Mouse (Mus musculus): ENCODE measurements around the gene Pknox2.

Gene Pknox2

DNA sequence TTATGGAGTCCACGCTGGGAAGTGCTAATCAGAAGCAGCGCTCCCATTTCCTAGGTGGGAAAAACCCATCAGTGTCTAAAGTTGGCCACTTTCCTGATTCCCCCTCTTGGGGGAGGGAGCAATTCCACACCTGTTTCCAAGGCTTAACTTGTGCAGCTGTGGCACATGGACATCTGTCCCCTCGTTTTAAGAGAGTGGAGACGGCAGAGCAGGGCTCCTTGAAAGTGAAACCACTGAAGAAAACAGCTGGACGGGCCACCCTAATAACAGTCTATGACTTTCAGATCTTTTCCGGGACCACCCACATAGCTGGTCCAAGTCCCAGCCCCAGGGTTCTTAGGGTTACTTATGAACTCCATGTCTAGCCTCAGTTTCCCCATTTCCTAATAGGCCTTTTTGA, 94.2 kb downstream of the Pknox2 start:
- in situ Hi-C loops (cut with MboI, MseI) = loop anchor here (5.0 kb wide), 1 partner anchor 49 kb away; no protein-coding TSS in a partner anchor

DNA sequence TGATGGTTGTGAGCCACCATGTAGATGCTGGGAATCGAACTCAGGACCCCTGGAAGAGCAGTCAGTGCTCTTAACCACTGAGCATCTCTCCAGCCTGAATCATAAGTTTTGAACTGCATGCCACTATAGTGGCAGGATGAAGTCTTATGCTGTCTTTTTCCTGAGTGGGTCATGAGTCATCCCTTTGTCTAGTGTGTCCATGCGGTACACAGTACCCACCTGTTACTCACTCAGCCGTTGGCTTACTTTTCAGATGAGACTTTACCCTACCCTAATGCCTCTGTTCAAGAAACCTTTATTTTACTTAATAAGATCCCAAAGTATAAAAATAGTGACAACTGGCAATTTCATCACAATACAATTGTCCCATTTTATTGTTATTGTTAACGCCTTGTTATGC, 95.5 kb downstream of the Pknox2 start:
- in situ Hi-C loops (cut with MboI, MseI) = loop anchor here (5.0 kb wide), 1 partner anchor 51 kb away; no protein-coding TSS in a partner anchor

DNA sequence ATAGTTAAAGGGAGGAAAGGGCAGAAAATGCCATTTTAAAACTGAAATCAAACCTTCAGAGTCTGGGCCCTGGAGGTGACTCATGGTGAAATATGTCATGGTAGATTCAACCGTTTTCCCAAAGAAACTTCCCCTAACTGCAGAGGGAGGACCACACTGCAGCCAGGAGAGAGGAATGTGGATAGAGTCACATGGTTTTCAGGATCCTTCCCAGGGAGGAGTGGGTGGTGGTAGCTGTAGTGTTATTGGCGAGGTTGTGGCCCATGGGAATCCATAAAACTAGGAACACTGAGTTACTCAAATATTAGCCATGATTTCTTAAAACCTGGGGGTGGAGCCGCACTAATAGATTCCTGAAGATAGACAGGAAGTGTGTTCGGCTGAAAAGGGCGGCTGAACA, 99.7 kb downstream of the Pknox2 start:
- in situ Hi-C loops (cut with MboI, MseI) = loop anchor here (10.0 kb wide), 1 partner anchor 177 kb away; no protein-coding TSS in a partner anchor

DNA sequence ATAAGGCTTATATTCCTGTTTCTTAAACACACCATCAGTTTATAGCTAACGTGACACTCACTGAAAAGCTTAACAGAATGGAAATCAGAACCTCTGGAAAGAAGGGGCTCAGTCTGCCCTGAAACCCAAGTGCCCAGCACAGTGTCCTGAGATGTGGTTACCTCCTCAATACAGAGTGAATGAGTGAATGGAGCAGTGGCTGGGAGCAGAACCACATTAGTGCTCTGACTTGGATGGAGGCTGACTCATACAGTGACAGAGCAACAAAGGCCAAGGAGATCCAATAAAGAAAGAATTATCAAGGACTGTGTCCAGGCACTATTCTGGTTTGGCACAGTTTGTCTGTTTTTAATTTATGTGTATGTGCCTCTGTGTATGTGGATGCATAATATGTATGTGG, 101.3 kb downstream of the Pknox2 start:
- in situ Hi-C loops (cut with MboI, MseI) = loop anchor here (10.0 kb wide), 1 partner anchor 179 kb away; no protein-coding TSS in a partner anchor

DNA sequence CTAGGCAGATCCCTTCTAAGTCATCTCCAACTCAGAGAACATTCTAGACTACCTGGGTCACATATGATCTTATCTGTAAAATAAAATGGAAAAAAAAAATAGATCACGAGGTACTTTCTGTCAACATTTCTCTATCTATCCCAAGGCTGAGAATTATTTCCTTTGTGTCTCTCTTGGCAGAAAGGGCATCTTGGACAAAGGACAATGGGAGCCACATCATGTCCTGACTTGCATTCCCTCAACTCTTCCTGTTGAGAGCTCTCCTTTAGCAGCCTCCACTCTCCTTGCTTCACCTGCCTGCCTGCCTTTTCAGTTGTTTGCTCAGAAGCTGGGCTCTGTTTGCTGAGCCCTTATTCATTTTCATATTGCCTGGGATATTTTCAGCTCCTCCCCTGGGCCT, 103.0 kb downstream of the Pknox2 start:
- in situ Hi-C loops (cut with MboI, MseI) = loop anchor here (10.0 kb wide), 1 partner anchor 181 kb away; no protein-coding TSS in a partner anchor

DNA sequence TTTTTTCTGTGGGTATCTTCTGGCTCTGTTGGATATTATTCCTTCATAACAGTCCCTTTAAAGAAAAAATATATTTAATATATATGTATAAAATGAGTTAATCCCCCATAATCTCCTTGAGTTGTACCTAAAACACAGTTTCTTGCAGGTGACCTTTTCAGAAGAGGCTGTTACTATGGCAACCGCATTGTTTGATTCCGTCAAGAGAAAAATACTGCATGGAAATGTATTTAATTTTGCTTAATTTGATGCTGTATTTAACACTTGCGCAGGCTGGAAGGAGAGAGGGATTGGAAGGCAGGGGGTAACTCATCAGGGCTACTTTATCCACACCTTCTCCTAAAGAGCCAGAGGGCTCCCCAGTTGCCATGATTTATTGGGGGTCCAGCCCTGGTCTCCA, 108.3 kb downstream of the Pknox2 start:
- in situ Hi-C loops (cut with MboI, MseI) = no loop called here

DNA sequence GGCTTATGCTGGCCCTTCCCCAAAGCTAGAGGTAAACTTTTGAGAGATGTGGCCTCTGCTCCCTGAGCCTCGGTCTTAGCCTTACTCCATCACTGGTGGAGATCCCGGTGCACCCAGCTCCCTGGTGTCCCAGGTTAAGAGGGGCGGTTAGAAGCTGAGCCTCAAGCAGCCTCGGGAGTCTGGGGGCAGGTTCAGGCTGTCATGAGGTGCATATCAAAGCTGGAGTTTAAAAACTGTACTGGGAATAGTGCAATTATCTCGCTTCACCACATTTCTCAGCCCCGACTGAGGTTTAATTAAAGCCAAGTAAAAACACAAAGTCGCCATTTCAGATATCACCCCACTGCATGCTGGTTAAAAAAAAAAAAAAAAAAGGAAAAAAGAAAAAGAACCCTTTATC, 108.8 kb downstream of the Pknox2 start:
- in situ Hi-C loops (cut with MboI, MseI) = no loop called here

DNA sequence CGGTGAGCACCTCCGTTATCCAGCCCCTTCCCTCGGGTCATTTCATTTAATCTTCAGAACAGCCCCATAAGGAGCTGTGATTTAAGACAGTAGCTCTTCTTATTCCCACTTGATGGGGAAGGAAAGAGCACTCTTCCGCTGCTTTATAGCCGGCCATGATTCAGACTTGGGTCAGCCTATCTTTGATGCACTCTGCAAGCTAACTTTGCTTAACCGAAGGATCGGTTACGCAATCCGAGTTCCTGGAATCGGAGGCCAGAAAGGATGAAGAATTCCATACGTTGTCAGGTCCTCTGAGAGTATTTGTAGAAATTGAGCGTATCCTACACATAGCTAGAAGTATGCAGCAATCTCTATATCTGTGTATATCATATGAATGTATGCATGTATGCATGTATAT, 109.8 kb downstream of the Pknox2 start:
- in situ Hi-C loops (cut with MboI, MseI) = no loop called here

DNA sequence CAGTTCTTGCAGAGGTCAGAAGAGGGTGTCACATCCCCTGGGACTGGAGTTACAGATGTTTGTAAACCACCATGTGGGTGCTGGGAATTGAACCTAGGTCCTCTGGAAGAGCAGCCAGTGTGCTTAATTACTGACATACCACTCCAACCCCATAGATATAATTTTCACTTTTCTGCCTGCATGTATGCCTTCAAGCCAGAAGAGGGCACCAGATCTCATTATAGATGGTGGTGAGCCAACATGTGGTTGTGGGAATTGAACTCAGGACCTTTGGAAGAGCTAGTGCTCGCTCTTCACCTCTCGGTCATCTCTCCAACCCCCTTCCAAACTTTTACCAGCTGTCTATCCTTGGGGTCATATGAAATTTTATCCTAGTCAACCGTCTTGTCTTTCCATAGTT, 112.0 kb downstream of the Pknox2 start:
- in situ Hi-C loops (cut with MboI, MseI) = no loop called here

DNA sequence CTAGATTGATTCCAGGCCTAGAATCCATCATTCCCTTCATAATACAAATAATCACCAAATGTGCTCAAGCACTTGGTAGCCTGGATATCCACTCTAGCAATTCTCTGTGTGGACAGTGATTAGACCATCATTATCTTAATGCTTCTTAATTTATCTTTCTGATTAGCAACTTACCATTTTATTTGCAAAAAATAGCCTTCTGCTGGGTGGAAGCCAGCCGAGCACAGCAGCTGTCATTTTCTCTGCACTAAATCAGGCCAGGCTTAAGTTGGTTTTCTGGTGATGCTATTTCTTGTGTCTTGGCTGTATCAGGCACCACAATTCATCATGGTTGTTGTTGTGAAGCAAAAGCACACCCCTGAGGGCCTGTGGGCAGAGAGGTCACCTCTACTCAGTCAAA, 112.9 kb downstream of the Pknox2 start:
- in situ Hi-C loops (cut with MboI, MseI) = no loop called here

DNA sequence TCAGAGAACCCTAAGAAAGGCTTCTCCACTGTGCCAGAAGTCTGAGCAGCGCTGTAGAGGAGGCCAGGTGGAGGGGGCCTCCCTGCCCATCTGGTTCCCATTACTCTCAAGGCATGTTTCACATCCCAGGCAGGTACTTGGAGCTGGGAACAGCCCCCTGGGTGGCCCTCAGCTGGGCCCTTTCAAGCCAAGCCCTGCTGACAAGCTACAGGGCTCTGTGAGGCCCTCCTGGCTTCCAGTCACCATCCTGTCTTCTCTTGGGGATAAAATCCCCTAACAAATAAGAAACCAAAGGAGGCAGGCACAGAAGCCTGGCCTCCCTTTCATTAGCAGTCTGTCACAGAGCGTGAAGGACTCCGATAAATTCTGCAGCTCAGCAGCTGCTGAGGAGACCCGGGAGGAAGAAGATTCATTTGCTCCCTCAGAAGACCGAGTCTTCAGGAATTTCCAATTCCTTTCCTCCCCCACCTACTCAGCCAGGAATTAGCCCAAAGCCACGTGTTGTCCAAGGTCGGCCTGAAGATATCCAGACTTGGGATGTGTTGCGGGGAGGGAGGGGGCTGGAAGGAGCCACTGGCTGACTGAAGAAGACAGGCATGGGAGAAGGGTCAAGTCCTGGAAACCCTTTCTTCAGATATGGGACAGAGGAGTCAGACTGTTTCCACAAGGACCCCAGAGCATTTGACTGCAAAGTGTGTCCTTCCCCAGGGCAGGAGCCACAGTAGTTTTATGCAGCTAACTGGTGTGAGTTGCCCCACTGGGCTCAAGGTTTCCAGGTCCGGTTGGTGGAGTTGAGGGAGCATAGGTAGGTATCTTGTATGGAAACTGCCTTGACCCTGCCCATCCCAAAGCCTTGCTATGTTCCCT, 116.6 kb downstream of the Pknox2 start:
- in situ Hi-C loops (cut with MboI, MseI) = no loop called here

DNA sequence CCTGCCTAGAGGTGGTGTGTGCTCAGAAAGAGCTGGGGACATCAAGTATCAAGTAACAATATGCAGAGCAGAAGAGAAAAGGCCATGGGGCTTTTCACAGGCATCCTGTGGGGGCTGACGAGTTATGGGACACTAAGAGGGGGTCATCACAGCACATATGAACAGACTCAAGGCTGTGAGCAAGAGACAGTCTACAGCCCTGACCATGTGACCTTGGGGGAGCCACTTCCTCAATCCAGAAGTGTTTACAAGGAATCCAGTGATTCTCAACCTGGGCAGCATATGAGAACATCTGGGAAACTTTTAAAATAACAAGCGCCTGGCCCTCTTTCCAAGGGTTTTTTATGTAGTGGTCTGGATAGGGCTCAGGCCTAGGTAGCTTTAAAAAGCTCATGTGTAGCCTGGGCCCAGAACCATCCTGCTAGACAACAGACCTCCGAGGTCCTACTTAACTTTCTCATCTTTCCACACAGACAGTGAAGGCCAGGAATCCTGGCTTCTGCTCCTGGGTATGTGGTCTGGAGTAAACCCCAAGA, 117.3 kb downstream of the Pknox2 start:
- in situ Hi-C loops (cut with MboI, MseI) = no loop called here

DNA sequence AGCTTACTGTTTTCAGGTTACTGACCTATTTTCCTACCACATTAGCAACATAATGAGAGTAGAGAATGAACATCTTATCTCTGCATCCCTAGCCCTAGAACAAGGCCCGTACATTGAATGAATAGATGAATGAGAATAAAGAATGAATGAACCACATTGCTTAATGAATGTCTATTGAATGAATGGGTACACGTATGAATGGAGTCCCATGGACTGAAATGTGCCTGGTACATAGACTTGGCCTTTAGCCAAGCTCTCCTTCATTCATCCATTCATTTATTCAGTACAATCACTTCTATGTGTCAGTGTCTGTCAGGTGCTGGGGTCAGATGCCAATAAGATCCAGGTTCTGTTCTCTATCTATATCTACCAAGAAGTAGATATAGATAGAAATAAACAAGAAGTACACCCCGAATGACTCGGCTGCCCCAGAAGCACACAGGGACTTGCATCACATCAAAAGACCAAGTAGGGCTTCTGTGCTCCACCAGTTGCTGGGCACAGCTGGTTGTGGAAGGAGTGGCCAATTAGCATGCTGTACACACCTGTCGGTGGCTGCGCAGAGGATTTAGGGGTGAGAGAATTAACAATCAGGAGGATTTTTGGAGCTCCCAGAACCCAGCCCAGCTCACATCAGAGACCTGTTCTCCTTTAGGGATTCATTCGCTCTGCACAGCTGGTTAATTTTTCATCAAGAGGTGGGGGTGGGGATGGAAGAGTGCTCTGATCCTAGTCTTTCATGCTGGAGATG, 119.2 kb downstream of the Pknox2 start:
- in situ Hi-C loops (cut with MboI, MseI) = no loop called here

DNA sequence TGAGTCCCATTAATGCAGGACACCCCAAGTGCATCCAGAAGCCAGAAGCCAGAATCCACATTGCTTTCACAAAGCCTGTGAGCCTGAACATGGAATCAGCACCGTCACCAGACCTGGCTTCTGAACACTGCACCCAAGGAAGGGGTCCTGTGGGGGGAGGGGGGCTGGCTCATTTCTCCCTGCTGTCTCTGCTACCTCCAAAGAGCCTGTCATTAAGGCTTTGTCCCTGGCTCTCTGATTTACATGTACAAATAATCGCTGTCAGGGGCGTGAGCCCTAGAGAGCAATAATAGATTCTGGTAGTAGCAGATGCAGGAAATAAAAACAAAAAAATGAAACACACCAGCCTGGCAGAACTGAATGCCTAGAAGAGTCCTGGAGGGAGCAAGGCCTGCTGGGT, 121.3 kb downstream of the Pknox2 start:
- in situ Hi-C loops (cut with MboI, MseI) = no loop called here

DNA sequence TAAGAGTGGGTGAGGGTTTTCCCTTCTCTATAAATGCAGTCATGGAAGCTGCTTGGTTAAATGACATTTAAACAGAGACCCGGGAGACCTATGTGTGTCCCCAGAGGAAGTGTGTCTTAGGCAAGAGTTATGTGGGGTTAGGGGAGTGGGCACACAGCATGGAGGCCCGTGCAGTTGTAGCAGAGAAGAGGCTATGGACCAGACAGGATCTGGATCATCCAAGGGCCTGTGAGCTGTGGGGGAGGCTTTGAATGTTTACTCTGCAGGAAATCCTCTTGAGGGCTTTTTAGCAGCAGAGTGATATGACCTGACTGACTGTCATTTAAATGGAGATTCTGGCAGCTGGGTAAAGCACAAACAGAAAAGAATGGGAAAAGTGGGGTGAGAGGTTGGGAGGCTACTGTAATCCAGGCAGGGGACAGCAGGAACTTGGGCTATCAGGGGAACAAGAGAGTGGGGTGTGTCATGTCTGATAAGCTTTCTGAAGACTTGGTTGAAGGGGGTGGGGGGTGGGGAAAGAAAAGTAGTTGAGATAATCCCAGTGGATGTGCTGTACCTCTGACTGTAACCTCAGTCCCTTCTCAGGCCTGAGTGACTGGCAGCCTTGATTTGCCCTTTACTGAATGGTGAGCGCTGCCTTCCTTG, 125.5 kb downstream of the Pknox2 start:
- in situ Hi-C loops (cut with MboI, MseI) = no loop called here

DNA sequence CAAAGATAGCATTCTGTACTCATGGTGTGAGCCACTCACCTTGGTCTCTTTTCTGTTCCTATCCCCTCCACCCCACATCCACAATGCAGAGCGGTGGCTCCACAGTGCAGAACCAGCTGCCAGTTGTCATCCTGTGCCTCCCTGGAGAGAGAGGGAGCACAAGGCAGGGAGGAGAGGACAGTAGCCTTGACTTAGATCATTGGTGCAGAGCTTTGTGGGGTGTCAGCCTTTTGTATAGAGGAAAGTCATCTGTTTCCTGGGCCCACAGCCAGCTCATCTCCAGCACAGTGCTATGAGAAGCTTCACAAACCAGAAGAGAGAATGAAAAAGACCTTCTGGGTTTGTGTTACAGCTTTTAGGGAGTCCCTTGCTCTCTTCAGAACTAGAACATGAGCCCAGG, 129.1 kb downstream of the Pknox2 start:
- in situ Hi-C loops (cut with MboI, MseI) = no loop called here

DNA sequence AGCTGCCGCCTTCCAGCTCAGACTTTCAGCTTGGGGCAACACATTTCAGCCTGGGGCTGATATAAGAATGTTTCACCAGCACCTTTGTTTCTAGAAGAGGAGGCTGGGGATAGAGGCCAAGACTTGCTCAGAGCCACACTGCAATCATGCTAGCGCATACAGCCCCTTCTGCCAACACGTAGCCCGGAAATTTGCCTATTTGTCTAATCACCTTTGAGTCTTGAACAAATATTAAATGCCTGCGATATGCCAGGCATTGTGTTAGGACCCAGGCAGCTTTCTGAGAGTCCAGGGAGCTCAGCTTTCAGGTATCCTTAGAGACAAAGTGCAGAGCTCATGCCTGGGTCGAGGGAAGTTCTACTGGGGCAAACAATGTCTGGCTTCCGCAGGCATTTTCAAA, 130.0 kb downstream of the Pknox2 start:
- in situ Hi-C loops (cut with MboI, MseI) = no loop called here

DNA sequence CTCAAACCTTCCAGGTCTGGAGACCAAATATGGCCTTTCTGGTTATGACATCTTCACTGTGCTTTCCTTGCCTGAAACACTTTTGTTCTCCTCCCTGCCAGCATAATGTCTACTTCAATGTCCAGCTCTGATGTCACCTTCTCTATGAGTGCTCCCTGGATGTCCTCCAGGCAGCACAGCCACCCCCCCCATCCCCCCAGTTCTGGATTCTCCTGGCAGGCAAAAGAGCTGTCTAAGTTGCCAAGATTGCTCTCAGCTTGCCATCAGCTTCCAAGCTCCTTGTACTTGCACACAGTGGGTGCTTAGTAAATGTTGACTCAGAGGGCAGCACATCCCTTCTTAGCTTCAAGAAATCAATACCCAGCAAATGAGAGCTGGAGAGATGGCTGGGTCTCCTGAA, 131.0 kb downstream of the Pknox2 start:
- in situ Hi-C loops (cut with MboI, MseI) = no loop called here

DNA sequence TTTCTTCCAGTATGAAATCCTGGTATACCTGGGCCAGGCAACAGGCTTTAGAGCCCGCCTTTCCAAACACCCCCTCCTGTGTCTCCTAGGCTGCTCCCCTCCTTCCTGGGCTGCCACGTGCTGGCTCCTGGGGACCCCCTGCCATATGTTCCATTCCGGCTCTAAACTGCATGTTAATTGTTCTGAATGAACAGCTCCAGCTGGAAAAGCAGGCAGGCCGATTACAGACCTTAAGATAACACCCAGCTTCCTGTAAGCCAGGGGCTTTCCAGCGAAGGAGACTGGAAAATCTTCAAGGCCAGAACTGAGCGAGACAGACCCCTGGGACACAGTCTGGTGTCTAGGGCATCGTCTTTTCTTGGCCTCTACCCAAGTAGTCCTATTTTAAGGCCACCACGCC, 133.6 kb downstream of the Pknox2 start:
- in situ Hi-C loops (cut with MboI, MseI) = no loop called here

DNA sequence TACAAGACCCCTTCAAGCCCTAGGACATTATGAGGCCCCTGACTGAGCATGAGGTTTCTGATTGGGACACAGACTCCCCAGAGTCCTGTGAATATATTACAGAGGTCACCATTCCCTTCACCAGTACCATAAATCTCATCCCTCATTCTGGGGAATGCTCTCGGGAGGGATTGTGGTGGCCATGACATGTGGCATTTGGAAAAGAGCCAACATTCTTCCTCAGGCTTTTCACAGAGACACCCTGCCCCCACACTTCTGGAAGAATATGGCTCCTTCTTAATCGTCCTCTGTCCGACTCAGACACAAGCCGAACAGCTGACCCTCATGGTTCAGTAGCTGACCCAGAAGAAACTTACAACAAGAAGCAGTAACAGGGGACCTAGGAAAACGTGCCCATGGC, 139.1 kb downstream of the Pknox2 start:
- in situ Hi-C loops (cut with MboI, MseI) = no loop called here

DNA sequence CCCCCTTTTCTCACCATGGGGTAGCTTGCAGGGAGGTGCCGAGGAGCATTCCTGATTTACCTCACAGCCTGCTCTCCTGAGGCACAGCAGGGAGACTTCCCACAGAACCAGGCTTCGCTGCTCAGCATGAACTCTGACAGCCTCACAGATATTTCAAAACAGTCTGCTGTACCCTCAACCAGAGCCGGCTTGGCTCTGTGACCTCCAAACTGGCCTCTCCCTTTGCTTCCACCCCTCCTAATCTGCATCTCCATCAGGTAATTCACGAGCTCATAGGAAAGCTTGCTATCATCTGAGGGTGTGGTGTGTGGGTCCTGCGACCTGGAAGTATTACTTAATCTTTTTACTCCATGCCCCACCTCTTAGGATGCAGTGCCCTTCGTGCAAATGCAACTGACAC, 142.5 kb downstream of the Pknox2 start:
- in situ Hi-C loops (cut with MboI, MseI) = no loop called here

DNA sequence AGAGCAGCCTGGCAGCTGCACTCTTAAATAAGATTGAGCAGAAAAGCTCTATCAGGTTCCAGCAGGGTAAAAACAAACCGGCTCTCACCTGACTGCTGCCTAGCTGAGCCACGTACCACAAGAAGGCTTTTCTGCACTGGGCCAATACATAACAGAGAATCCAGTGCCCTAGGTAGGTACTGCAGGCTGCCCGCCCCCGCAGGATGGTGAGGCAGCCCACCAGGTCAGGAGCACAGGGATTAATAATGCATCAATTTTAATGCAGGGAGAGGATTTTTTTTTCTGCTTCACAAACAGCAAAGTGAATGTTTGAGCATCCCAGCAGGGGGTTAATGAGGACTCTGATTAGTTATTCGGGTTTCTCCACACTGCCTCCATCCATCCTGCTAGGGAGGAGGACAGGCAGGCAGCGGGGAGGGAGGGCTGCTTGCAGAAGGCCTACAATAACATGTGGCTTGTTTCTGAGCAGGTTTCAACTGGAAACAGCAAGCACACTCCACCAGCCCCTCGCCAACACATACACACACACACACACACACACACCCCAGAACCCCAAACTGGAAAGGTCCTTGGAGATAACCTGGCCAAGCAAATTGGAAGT, 145.2 kb downstream of the Pknox2 start:
- in situ Hi-C loops (cut with MboI, MseI) = no loop called here

Data from T-helper 1 cell (primary cell).